Mouse (Mus musculus): ENCODE measurements around the gene Tsen34. TPM values are rescaled to one million over a fixed set of nuclear protein-coding genes. Genes with fewer than 3 reads are reported as not detected.

Gene Tsen34
- polyA plus RNA-seq (2012; rRNA removed): 114 and 116 TPM in 2 replicates

GRCm38 (mm10) chr7:3692382-3692986, at the start of gene Tsen34:
TSS of gene Tsen34 (plus strand) at chr7:3692863.

DNA sequence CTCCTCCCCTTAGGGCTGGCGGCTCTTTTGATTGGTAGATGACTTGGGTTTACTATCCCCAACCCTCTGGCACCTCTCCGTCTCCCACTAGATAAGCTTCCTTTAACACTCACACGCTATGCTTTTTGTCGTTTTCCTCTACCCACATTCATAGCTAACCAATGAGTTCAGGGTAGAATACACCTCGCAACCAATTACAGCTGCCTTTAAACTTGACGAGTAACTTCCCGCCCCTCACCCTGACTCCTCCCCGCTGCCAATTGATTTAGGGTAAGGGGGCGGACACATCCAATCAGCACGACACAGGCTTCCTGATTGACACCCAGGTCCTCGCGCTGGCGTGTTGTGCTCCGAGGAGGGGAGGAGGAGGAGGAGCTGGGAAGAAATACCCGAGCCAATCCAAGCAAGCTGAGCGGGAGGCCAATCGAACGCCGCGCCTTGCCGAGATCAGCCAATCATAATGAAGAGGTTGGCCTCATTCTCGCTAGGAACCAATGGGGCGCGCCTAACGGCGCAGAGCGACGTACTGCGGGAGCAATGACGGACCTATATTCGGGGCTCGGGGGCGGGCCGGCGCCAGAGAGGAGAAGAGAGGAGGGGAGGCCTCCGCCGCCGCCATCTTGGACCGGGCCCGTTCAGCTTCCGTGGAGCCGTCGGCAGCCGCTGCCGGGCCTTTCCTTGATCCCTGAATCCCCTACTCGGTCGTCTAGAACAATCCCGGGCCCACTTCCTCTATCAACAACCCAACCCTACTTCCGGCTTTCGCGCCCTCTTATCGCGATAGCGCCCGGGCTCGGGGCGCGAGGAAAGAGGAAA, 47.8 kb upstream of the Tsen34 start, which contains the start of gene Cnot3:
Cnot3 (plus strand) TSS at position 597 of the 816 bp plus-strand sequence.

GRCm38 (mm10) chr7:3665215-3666114, 27.2 kb upstream of the Tsen34 start, which contains the start of gene Leng1:
TSS of gene Leng1 (minus strand) at chr7:3665840.

DNA sequence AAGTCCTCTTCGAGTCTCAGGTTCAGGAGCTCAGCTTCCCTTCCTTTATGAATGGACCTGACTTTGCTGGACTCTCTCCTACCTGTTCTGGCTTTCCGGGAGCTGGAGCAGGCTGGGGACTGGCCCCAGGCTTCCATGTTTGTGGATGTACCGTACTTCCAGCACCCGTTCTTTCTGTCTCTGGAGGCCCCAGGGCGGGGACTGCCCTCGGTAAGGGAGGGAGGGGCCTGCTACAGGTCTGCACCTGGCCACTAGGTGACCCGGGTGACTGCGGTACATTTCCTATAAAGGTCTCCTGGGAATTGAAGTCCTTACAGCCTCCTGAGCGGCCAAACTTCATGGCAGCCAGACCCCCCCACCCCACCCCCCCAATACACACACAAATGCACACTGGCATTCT, 15.3 kb upstream of the Tsen34 start, which contains the start of gene Tmc4:
Tmc4 (minus strand) TSS at position 212 of the 400 bp plus-strand sequence.

DNA sequence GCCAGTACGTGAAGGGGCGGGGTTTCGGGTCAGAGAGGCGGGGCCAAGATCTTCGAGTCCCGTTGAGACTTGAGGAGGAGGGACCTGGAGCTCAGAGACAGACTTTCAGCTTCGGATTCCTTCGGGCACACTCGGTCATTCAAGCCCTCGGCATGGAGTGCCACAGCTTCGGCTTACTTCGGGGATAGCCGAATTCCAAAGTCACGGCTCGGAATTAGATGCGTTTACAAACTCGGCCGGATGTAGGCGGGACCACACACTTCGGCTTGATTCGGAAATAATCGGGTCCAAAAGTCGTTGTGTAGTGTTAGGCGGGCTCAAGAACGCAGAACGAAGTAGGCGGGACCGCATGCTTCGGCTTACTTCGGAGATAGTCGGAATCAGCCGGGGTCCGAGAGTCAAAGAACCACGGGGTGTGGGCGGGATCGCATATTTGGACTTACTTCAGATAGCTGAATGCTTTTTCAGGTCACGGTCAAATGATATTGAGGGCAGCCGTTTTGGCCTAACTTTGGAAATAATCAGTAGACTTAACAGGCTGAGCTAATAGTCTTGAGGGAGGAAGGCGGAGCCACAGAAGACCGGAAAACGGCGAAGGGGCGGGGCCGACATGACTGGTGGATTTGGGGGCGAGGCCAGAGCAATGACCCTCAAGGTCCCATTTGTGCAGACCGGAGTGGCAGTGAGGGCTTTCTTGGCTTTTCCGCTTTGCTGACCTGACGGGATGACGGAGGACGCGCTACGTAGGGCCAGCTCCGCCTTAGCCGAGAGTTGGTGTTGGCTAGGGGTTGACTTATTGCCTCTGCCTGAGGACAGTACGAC, 535 bp downstream of the Tsen34 start, which contains the start of gene Mboat7:
Mboat7 (minus strand) TSS at position 537 of the 822 bp plus-strand sequence.

GRCm38 (mm10) chr7:3703879-3704441, 11.3 kb downstream of the Tsen34 start, which contains the start of gene Rps9:
TSS of gene Rps9 (plus strand) at chr7:3703993.

DNA sequence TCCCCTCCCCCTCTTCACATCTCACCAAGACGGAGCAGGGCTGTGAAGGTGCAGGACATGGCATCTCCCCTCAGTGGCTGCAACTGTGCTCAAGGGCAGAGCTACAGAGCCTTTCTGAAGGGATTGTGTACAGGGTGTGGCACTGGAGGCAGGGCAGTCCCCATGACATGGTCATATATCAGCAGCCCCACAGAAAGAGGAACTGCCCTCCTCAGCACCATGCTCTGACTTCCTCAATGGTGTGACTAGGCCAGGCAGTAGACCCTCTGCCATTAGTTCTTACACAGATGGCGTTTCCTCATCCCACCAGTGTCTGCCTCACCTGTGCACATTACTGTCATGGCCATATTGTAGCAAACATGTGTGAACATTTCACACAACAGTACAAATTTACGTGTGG, 27.6 kb downstream of the Tsen34 start, which contains the start of gene Pirb:
Pirb (minus strand) TSS at position 124 of the 400 bp plus-strand sequence.

Other genes starting within 250 kb of the Tsen34 start
- gene Tarm1, start 190.2 kb upstream of the Tsen34 start, polyA plus RNA-seq (2012; rRNA removed): 0.07 TPM in 1 of 2 replicates, not detected in the other
- gene Oscar, start 76.7 kb upstream of the Tsen34 start, polyA plus RNA-seq (2012; rRNA removed): 0.12 TPM in 1 of 2 replicates, not detected in the other
- 264 and 306 TPM in 2 replicates for gene Ndufa3, start 75.5 kb upstream of the Tsen34 start, polyA plus RNA-seq (2012; rRNA removed)
- 4.4 and 7.8 TPM in 2 replicates for gene Tfpt, start 62.9 kb upstream of the Tsen34 start, polyA plus RNA-seq (2012; rRNA removed)
- 20.8 and 21.0 TPM in 2 replicates for gene Prpf31, start 62.9 kb upstream of the Tsen34 start, polyA plus RNA-seq (2012; rRNA removed)
- gene Cnot3, start 47.6 kb upstream of the Tsen34 start, polyA plus RNA-seq (2012; rRNA removed): 67.6 and 81.1 TPM in 2 replicates
- 4.5 and 5.2 TPM in 2 replicates for gene Leng1, start 27.0 kb upstream of the Tsen34 start, polyA plus RNA-seq (2012; rRNA removed)
- 360 and 471 TPM in 2 replicates for gene Tmc4, start 15.3 kb upstream of the Tsen34 start, polyA plus RNA-seq (2012; rRNA removed)
- gene Mboat7, start 660 bp downstream of the Tsen34 start, polyA plus RNA-seq (2012; rRNA removed): 65.3 and 67.6 TPM in 2 replicates
- 1,246 and 1,381 TPM in 2 replicates for gene Rps9, start 11.1 kb downstream of the Tsen34 start, polyA plus RNA-seq (2012; rRNA removed)
- gene Pirb, start 27.5 kb downstream of the Tsen34 start, polyA plus RNA-seq (2012; rRNA removed): 5.3 and 5.5 TPM in 2 replicates
- 0.05 and 0.28 TPM in 2 replicates for gene Gm15448, start 132.8 kb downstream of the Tsen34 start, polyA plus RNA-seq (2012; rRNA removed)
- 0.14 and 0.41 TPM in 2 replicates for gene Pira2, start 152.2 kb downstream of the Tsen34 start, polyA plus RNA-seq (2012; rRNA removed)
- 0.19 and 2.4 TPM in 2 replicates for gene Gm14548, start 205.3 kb downstream of the Tsen34 start, polyA plus RNA-seq (2012; rRNA removed)
- 0.24 and 1.3 TPM in 2 replicates for gene Lilra6, start 222.6 kb downstream of the Tsen34 start, polyA plus RNA-seq (2012; rRNA removed)